In the genomic region with DNA sequence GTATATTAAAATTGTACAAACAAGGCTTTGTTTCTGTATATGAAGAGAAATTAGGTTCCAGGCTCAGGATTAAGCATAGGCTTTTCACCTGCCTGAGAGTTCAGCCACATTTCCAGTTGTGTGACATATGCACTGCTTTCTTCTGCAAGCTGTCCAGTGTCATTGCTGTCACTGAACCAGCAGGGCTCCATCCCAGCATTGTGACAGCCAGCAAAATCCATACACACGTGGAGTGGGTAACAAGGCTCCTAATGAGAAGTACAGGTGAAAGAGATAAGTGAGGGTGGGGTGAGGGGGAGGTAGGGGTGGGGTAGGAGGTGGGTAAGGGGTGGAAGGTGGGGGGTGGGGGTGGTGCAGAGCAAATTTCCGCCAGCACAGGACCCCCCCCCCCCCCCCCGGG, we compare ENCODE assay signal across 9 mouse cellular contexts.
DNase-seq lines count a peak whose midpoint lies in the region; ATAC-seq lines count a peak whose summit lies in the region.
"Had no signal": no experiment of that assay in that cellular context is flagged by ENCODE, and none has a peak within 500 bp of the region (broad histone marks: within the 10 kb centered on the region; RNA-seq: fewer than 3 reads in every experiment).

No protein-coding gene starts in this region.

- H3K9me3 ChIP-seq in heart, embryonic 13.5 days = peaks cover 5% of the 10 kb centered on the region; the same call in 1 of the 2 replicates
- no peaks in the 10 kb centered on the region for H3K9me3 ChIP-seq in embryonic facial prominence, embryonic 10.5 days
- H3K9me3 ChIP-seq in hindbrain, embryonic 12.5 days (replicated peaks) = no peaks in the 10 kb centered on the region
- no peaks in the 10 kb centered on the region for H3K9me3 ChIP-seq in midbrain, embryonic 16.5 days (replicated peaks; ENCODE audit: control insufficient read depth, low read length, poor library complexity, severe bottlenecking)

- no peaks in the 10 kb centered on the region for H3K36me3 ChIP-seq in heart, embryonic 13.5 days
- no peaks in the 10 kb centered on the region for H3K36me3 ChIP-seq in embryonic facial prominence, embryonic 10.5 days (replicated peaks)
- no peaks in the 10 kb centered on the region for H3K36me3 ChIP-seq in hindbrain, embryonic 12.5 days
- no peaks in the 10 kb centered on the region for H3K36me3 ChIP-seq in midbrain, embryonic 16.5 days (ENCODE audit: control insufficient read depth, insufficient read depth, low read length)

- no peak for ATAC-seq in heart, embryonic 13.5 days (ENCODE audit: extremely low read depth, insufficient number of reproducible peaks, low FRiP score, low TSS enrichment)
- ATAC-seq in hindbrain, embryonic 12.5 days (ENCODE audit: low FRiP score) = 0 out of 2 replicates have a peak, but pooled peaks have one; percentile 6
- ATAC-seq in midbrain, embryonic 16.5 days = peak; percentile 51; the same call in 1 of the 2 replicates

- intact Hi-C loops in heart, postnatal 25 days (cut with DNase I) = no loop called here

- H3K4me2 ChIP-seq in heart, embryonic 13.5 days = peak overlapping the region; percentile 76
- peak overlapping the region; percentile 62 for H3K4me2 ChIP-seq in hindbrain, embryonic 12.5 days (replicated peaks)
- peak overlapping the region; percentile 88 for H3K4me2 ChIP-seq in midbrain, embryonic 16.5 days (ENCODE audit: low read length)

- H3K27me3 ChIP-seq in heart, embryonic 13.5 days (replicated peaks) = no peaks in the 10 kb centered on the region; the same call in 1 of the 2 replicates
- peaks cover 20% of the 10 kb centered on the region for H3K27me3 ChIP-seq in embryonic facial prominence, embryonic 10.5 days (replicated peaks; ENCODE audit: low read depth, poor library complexity, severe bottlenecking)
- H3K27me3 ChIP-seq in hindbrain, embryonic 12.5 days = no peaks in the 10 kb centered on the region
- no peaks in the 10 kb centered on the region for H3K27me3 ChIP-seq in midbrain, embryonic 16.5 days (ENCODE audit: control insufficient read depth, insufficient read depth, low read depth, low read length)

- 6% methylated on average over 2 of the region's 3 CpGs for WGBS in heart, embryonic 13.5 days
- 3% methylated on average over 3 of the region's 3 CpGs for WGBS in embryonic facial prominence, embryonic 10.5 days
- WGBS in hindbrain, embryonic 12.5 days = 6% methylated on average over 3 of the region's 3 CpGs
- 1% methylated on average over 3 of the region's 3 CpGs for WGBS in midbrain, embryonic 16.5 days

- no peak overlapping the region for H3K4me3 ChIP-seq in heart, embryonic 13.5 days
- H3K4me3 ChIP-seq in embryonic facial prominence, embryonic 10.5 days = peak overlapping the region; percentile 55
- no peak overlapping the region for H3K4me3 ChIP-seq in hindbrain, embryonic 12.5 days
- H3K4me3 ChIP-seq in midbrain, embryonic 16.5 days (ENCODE audit: low read depth, low read length) = no peak overlapping the region

- H3K9ac ChIP-seq in heart, embryonic 13.5 days = no peak overlapping the region
- H3K9ac ChIP-seq in hindbrain, embryonic 12.5 days = 0 out of 2 replicates have a peak overlapping the region, but pooled peaks have one; percentile 33
- H3K9ac ChIP-seq in midbrain, embryonic 16.5 days (ENCODE audit: low read depth, low read length) = 0 out of 2 replicates have a peak overlapping the region, but pooled peaks have one; percentile 25

- DNase-seq in heart, postnatal 25 days (ENCODE audit: low spot score) = no peak
- peak; percentile 23 for DNase-seq in embryonic facial prominence, embryonic 10.5 days (ENCODE audit: low spot score)
- no peak for DNase-seq in adrenal gland, postnatal 14 days
- no peak for DNase-seq in spleen, postnatal 36 days (ENCODE audit: low spot score in 2 of 2)
- DNase-seq in kidney, adult 8-10 months = no peak
- DNase-seq: thymus, adult 18-20 months had no signal

- H3K4me1 ChIP-seq in heart, embryonic 13.5 days = peaks cover 34% of the 10 kb centered on the region
- H3K4me1 ChIP-seq in embryonic facial prominence, embryonic 10.5 days = peaks cover 55% of the 10 kb centered on the region
- peaks cover 21% of the 10 kb centered on the region for H3K4me1 ChIP-seq in hindbrain, embryonic 12.5 days
- H3K4me1 ChIP-seq in midbrain, embryonic 16.5 days (ENCODE audit: control insufficient read depth, insufficient read depth, low read length) = peaks cover 16% of the 10 kb centered on the region

- H3K27ac ChIP-seq in heart, embryonic 13.5 days (replicated peaks) = peak overlapping the region; percentile 24; the same call in 1 of the 2 replicates
- H3K27ac ChIP-seq in embryonic facial prominence, embryonic 10.5 days (replicated peaks) = peak overlapping the region; percentile 86
- peak overlapping the region; percentile 69 for H3K27ac ChIP-seq in hindbrain, embryonic 12.5 days
- H3K27ac ChIP-seq in midbrain, embryonic 16.5 days (ENCODE audit: low read length) = no peak overlapping the region
